Mouse (Mus musculus) thymus, postnatal 25 days (tissue): Measurements from ENCODE around the gene Nova1.

Experiments used
- DNase-seq: peaks from one replicate; pipeline ENCODE4 v3.0.0; 2022

Gene Nova1

GRCm38 (mm10) chr12:46646139-46646611 is 172.6 kb downstream of the Nova1 start:
- DNase-seq = no peak

GRCm38 (mm10) chr12:46645365-46645962 is 173.3 kb downstream of the Nova1 start:
- DNase-seq = no peak
